Mouse (Mus musculus) midbrain, embryonic 10.5 days (tissue): ENCODE measurements around the gene Tmtc1. TPM values are rescaled to one million over a fixed set of nuclear protein-coding genes. Genes with fewer than 3 reads are reported as not detected.

Experiments used
- DNase-seq: peaks from one replicate; pipeline ENCODE4 v3.0.0-alpha.2; 2017; ENCODE audit warnings: low spot score
- H3K27ac ChIP-seq: fragments of 300-500 bp; sonication (generic); replicated peaks from 2 replicates; pipeline ENCODE4 v1.5.1; 2016; ENCODE audit warnings: mild to moderate bottlenecking
- H3K27me3 ChIP-seq: fragments of 300-500 bp; sonication (generic); 2 replicates; pipeline ENCODE4 v1.6.1; 2016; ENCODE audit warnings: low read depth, mild to moderate bottlenecking; ENCODE audit not compliant: poor library complexity, severe bottlenecking
- H3K36me3 ChIP-seq: fragments of 300-500 bp; sonication (generic); 2 replicates; pipeline ENCODE4 v1.6.1; 2016; ENCODE audit warnings: mild to moderate bottlenecking, moderate library complexity
- H3K4me1 ChIP-seq: fragments of 300-500 bp; sonication (generic); 2 replicates; pipeline ENCODE4 v1.6.1; 2016
- H3K4me3 ChIP-seq: fragments of 300-500 bp; sonication (generic); 2 replicates; pipeline ENCODE4 v1.5.1; 2016; ENCODE audit warnings: mild to moderate bottlenecking, moderate library complexity
- H3K9me3 ChIP-seq: fragments of 300-500 bp; sonication (generic); replicated peaks from 2 replicates; pipeline ENCODE4 v1.6.1; 2016; ENCODE audit warnings: mild to moderate bottlenecking
- WGBS: fragments of 180-500 bp; shearing (Covaris S2); methylation state at CpG from one replicate; pipeline ENCODE4 v1.1.7; 2016; 5-methylcytosine and 5-hydroxymethylcytosine counted together
- polyA plus RNA-seq: library from polyadenylated mRNA; unstranded; fragments of >200 nt; fragmentation: Nextera tagmentation; extraction: Ambion mirVana; gene quantifications from 2 replicates; pipeline ENCODE4 v1.2.1, GENCODE M21; 2016

Gene Tmtc1
- polyA plus RNA-seq, 1 experiment from 2014 or later: 0.57 TPM

GRCm38 (mm10) chr6:148279240-148279639 lies 164.9 kb downstream of the Tmtc1 start:
- no peaks in the 10 kb centered on the region; the same call in 1 of the 2 replicates for H3K27me3 ChIP-seq
- no peak overlapping the region for H3K27ac ChIP-seq
- WGBS: 90% methylated on average over 6 of the region's 6 CpGs
- H3K4me1 ChIP-seq: 0 out of 2 replicates have a peak, but pooled peaks cover 4% of the 10 kb centered on the region
- no peak overlapping the region for H3K4me3 ChIP-seq
- no peaks in the 10 kb centered on the region for H3K9me3 ChIP-seq
- no peaks in the 10 kb centered on the region for H3K36me3 ChIP-seq
- no peak for DNase-seq

- Histone ChIP-seq H3K27ac (no peak overlapping the region), H3K9me3 (no peaks in the 10 kb centered on the region), H3K4me3 (no peak overlapping the region), H3K27me3 (no peaks in the 10 kb centered on the region; the same call in 1 of the 2 replicates), H3K4me1 (0 out of 2 replicates have a peak, but pooled peaks cover 4% of the 10 kb centered on the region), H3K36me3 (no peaks in the 10 kb centered on the region)
- 79% methylated on average over 1 of the region's 1 CpGs for WGBS
- no peak for DNase-seq
Measured at GRCm38 (mm10) chr6:148276418-148276817, 167.8 kb downstream of the Tmtc1 start.

- no peaks in the 10 kb centered on the region for H3K36me3 ChIP-seq
- 92% methylated on average over 4 of the region's 4 CpGs for WGBS
Measured at GRCm38 (mm10) chr6:148275046-148275445, 169.1 kb downstream of the Tmtc1 start.

GRCm38 (mm10) chr6:148260729-148261101 lies 183.5 kb downstream of the Tmtc1 start:
- no peak for DNase-seq
- no peaks in the 10 kb centered on the region for H3K9me3 ChIP-seq
- peaks cover 32% of the 10 kb centered on the region for H3K4me1 ChIP-seq
- WGBS: 92% methylated on average over 6 of the region's 6 CpGs
- no peaks in the 10 kb centered on the region for H3K27me3 ChIP-seq
- H3K4me3 ChIP-seq: no peak overlapping the region
- no peaks in the 10 kb centered on the region for H3K36me3 ChIP-seq
- H3K27ac ChIP-seq: peak overlapping the region; percentile 74

More at GRCm38 (mm10) chr6:148275046-148275445, 169.1 kb downstream of the Tmtc1 start:
- Histone ChIP-seq H3K9me3 (no peaks in the 10 kb centered on the region), H3K4me1 (0 out of 2 replicates have a peak, but pooled peaks cover 4% of the 10 kb centered on the region), H3K27ac (no peak overlapping the region), H3K4me3 (no peak overlapping the region), H3K27me3 (no peaks in the 10 kb centered on the region; the same call in 1 of the 2 replicates)
- no peak for DNase-seq

- Histone ChIP-seq H3K27me3 (no peaks in the 10 kb centered on the region), H3K4me1 (peaks cover 38% of the 10 kb centered on the region), H3K4me3 (no peak overlapping the region), H3K36me3 (no peaks in the 10 kb centered on the region), H3K9me3 (no peaks in the 10 kb centered on the region), H3K27ac (peak overlapping the region; percentile 74)
- peak; percentile 44 for DNase-seq
- 59% methylated on average over 4 of the region's 4 CpGs for WGBS
Measured at GRCm38 (mm10) chr6:148259979-148260728, 184.0 kb downstream of the Tmtc1 start.

GRCm38 (mm10) chr6:148259074-148259473 lies 185.1 kb downstream of the Tmtc1 start:
- no peaks in the 10 kb centered on the region for H3K36me3 ChIP-seq
- 83% methylated on average over 8 of the region's 8 CpGs for WGBS
- no peaks in the 10 kb centered on the region for H3K9me3 ChIP-seq
- H3K27me3 ChIP-seq: no peaks in the 10 kb centered on the region
- no peak for DNase-seq
- no peak overlapping the region for H3K4me3 ChIP-seq
- H3K4me1 ChIP-seq: peaks cover 49% of the 10 kb centered on the region
- H3K27ac ChIP-seq: peak overlapping the region; percentile 35

GRCm38 (mm10) chr6:148257805-148258204 lies 186.4 kb downstream of the Tmtc1 start:
- no peak overlapping the region for H3K27ac ChIP-seq
- no peak overlapping the region for H3K4me3 ChIP-seq
- H3K4me1 ChIP-seq: peaks cover 62% of the 10 kb centered on the region
- WGBS: 95% methylated on average over 2 of the region's 2 CpGs
- no peaks in the 10 kb centered on the region for H3K9me3 ChIP-seq
- no peak for DNase-seq
- H3K36me3 ChIP-seq: no peaks in the 10 kb centered on the region
- no peaks in the 10 kb centered on the region for H3K27me3 ChIP-seq

GRCm38 (mm10) chr6:148256109-148256508 lies 188.1 kb downstream of the Tmtc1 start:
- Histone ChIP-seq H3K36me3 (no peaks in the 10 kb centered on the region), H3K4me3 (no peak overlapping the region), H3K27ac (no peak overlapping the region), H3K27me3 (no peaks in the 10 kb centered on the region), H3K4me1 (peaks cover 73% of the 10 kb centered on the region), H3K9me3 (no peaks in the 10 kb centered on the region)
- no peak for DNase-seq
- WGBS: 93% methylated on average over 3 of the region's 3 CpGs

GRCm38 (mm10) chr6:148255395-148256053 lies 188.7 kb downstream of the Tmtc1 start:
- no peaks in the 10 kb centered on the region for H3K9me3 ChIP-seq
- H3K27ac ChIP-seq: peak overlapping the region; percentile 59
- H3K36me3 ChIP-seq: no peaks in the 10 kb centered on the region
- no peak overlapping the region for H3K4me3 ChIP-seq
- H3K27me3 ChIP-seq: no peaks in the 10 kb centered on the region
- H3K4me1 ChIP-seq: peaks cover 67% of the 10 kb centered on the region
- no peak for DNase-seq
- WGBS: 60% methylated on average over 1 of the region's 1 CpGs

- H3K9me3 ChIP-seq: no peaks in the 10 kb centered on the region
- DNase-seq: no peak
- H3K27ac ChIP-seq: no peak overlapping the region
- peaks cover 25% of the 10 kb centered on the region for H3K4me1 ChIP-seq
- WGBS: 85% methylated on average over 3 of the region's 3 CpGs
- no peaks in the 10 kb centered on the region for H3K36me3 ChIP-seq
- H3K27me3 ChIP-seq: no peaks in the 10 kb centered on the region
- no peak overlapping the region for H3K4me3 ChIP-seq
Measured at GRCm38 (mm10) chr6:148249221-148249620, 195.0 kb downstream of the Tmtc1 start.

GRCm38 (mm10) chr6:148248625-148249024 lies 195.6 kb downstream of the Tmtc1 start:
- Histone ChIP-seq H3K4me3 (no peak overlapping the region), H3K36me3 (no peaks in the 10 kb centered on the region), H3K27ac (no peak overlapping the region), H3K9me3 (no peaks in the 10 kb centered on the region), H3K27me3 (no peaks in the 10 kb centered on the region), H3K4me1 (peaks cover 19% of the 10 kb centered on the region)
- DNase-seq: no peak
- WGBS: 68% methylated on average over 2 of the region's 2 CpGs

- Histone ChIP-seq H3K27ac (no peak overlapping the region), H3K9me3 (no peaks in the 10 kb centered on the region), H3K4me3 (no peak overlapping the region), H3K36me3 (no peaks in the 10 kb centered on the region), H3K4me1 (no peaks in the 10 kb centered on the region), H3K27me3 (no peaks in the 10 kb centered on the region)
- no peak for DNase-seq
- WGBS: 81% methylated on average over 7 of the region's 7 CpGs
Measured at GRCm38 (mm10) chr6:148246544-148246943, 197.6 kb downstream of the Tmtc1 start.

GRCm38 (mm10) chr6:148244836-148245235 lies 199.4 kb downstream of the Tmtc1 start:
- Histone ChIP-seq H3K36me3 (no peaks in the 10 kb centered on the region), H3K4me3 (no peak overlapping the region), H3K9me3 (no peaks in the 10 kb centered on the region), H3K4me1 (no peaks in the 10 kb centered on the region), H3K27me3 (no peaks in the 10 kb centered on the region), H3K27ac (no peak overlapping the region)
- 100% methylated on average over 1 of the region's 1 CpGs for WGBS
- DNase-seq: no peak
